In the genomic region with DNA sequence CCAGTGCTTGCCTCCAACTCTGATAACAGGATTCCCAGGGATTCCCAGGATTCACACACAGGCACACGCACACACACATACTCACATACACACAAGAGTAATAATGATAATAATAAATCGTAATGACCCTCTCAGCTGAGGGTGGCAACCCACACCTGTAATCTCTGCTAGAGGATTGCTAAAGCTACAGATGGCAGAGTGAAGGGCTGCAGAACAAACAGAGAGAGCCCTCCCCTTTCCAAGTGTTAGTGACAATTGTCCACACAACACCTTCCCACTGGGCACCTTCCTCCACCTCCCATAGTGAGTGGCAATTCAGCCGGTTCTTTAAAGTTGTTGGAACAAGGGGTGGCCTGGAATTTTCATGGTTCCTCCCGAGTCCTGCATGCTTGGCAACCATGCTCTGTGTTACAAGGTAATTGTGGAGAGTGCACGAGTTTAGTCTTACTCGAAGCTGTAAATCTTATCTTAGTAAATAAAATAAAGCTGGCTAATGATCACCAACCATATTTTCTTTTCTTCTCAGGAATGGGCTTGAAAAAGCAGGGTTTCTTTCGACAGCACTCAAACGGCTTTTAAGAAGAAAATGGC, we compare ENCODE assay signal across 21 mouse cellular contexts. TPM values are rescaled to one million over a fixed set of nuclear protein-coding genes. Genes with fewer than 3 reads are reported as not detected.
"Had no signal": no experiment of that assay in that cellular context is flagged by ENCODE, and none has a peak within 500 bp of the region (broad histone marks: within the 10 kb centered on the region; RNA-seq: fewer than 3 reads in every experiment).

No protein-coding gene starts in this region.

- ATAC-seq: midbrain, embryonic 16.5 days had no signal

- H3K4me2 ChIP-seq: lung, embryonic 14.5 days; midbrain, embryonic 12.5 days; neural tube, embryonic 13.5 days; neural tube, embryonic 15.5 days; stomach, embryonic 15.5 days had no signal

- H3K4me1 ChIP-seq: megakaryocyte, embryonic 14.5 days; midbrain, embryonic 12.5 days; neural tube, embryonic 13.5 days; neural tube, embryonic 15.5 days; stomach, embryonic 15.5 days had no signal

- H3K27me3 ChIP-seq: midbrain, embryonic 12.5 days; neural tube, embryonic 13.5 days; neural tube, embryonic 15.5 days; stomach, embryonic 15.5 days had no signal

- H3K27ac ChIP-seq: midbrain, embryonic 12.5 days; neural tube, embryonic 13.5 days; neural tube, embryonic 15.5 days; stomach, embryonic 15.5 days; stomach, postnatal 0 days had no signal

- DNase-seq: lung, adult 18-20 months; lung, embryonic 14.5 days; lung, postnatal 10 days; lung, postnatal 4 days; midbrain, embryonic 14.5 days; retina, postnatal 1 day; right cerebral cortex, adult 18-20 months; right cerebral cortex, postnatal 25 days; right cerebral cortex, postnatal 4 days; spleen, adult 18-20 months; thymus, adult 2 months; thymus, postnatal 25 days; thymus, postnatal 4 days had no signal

- H3K36me3 ChIP-seq: midbrain, embryonic 12.5 days; neural tube, embryonic 13.5 days; neural tube, embryonic 15.5 days; stomach, embryonic 15.5 days had no signal

- H3K9me3 ChIP-seq: midbrain, embryonic 12.5 days; neural tube, embryonic 13.5 days; neural tube, embryonic 15.5 days; stomach, embryonic 15.5 days had no signal

- H3K4me3 ChIP-seq: megakaryocyte, embryonic 14.5 days; midbrain, embryonic 12.5 days; myocyte; neural tube, embryonic 13.5 days; neural tube, embryonic 15.5 days; stomach, embryonic 15.5 days had no signal

- H3K9ac ChIP-seq: lung, embryonic 14.5 days; midbrain, embryonic 12.5 days; neural tube, embryonic 13.5 days; neural tube, embryonic 15.5 days; stomach, embryonic 15.5 days had no signal

RNA-seq across cellular contexts. Expression of gene Nr5a2, which starts 31.6 kb away (rescaled TPM):
- polyA plus RNA-seq: myocyte had no signal
